Mouse (Mus musculus): Measurements from ENCODE around the gene Gm45785. TPM values are rescaled to one million over a fixed set of nuclear protein-coding genes. Genes with fewer than 3 reads are reported as not detected.
A peak's percentile ranks its signal among the peaks of the same experiment; 100 is the strongest.

Gm45785 gene
- polyA plus RNA-seq, 1 experiment from 2014 or later, result not detected

- H3K27ac ChIP-seq (ENCODE audit: low read depth, low read length), result no peak overlapping the region
- H3K9ac ChIP-seq (ENCODE audit: low read length), result no peak overlapping the region
- WGBS, result 45% methylated on average over 8 of the region's 8 CpGs
- H3K4me3 ChIP-seq (ENCODE audit: low read depth, low read length), result no peak overlapping the region
- H3K27me3 ChIP-seq (ENCODE audit: control insufficient read depth, insufficient read depth, low read length), result no peaks in the 10 kb centered on the region
- no peaks in the 10 kb centered on the region for H3K36me3 ChIP-seq (ENCODE audit: control insufficient read depth, insufficient read depth, low read length)
- H3K4me2 ChIP-seq (ENCODE audit: low read depth, low read length, severe bottlenecking), result no peak overlapping the region
- ATAC-seq (replicated peaks; ENCODE audit: low FRiP score), result no peak
- no peaks in the 10 kb centered on the region for H3K9me3 ChIP-seq (ENCODE audit: control insufficient read depth, low read length)
- DNase-seq (ENCODE audit: low spot score), result no peak
- H3K4me1 ChIP-seq (replicated peaks; ENCODE audit: control insufficient read depth, insufficient read depth, low read length), result no peaks in the 10 kb centered on the region
These were observed 27.8 kb downstream of the Gm45785 start for GRCm38 (mm10) chr7:140828171-140828881.

GRCm38 (mm10) chr7:140822731-140823130 lies 33.4 kb downstream of the Gm45785 start:
- no peak for ATAC-seq (replicated peaks; ENCODE audit: low FRiP score)
- Histone ChIP-seq H3K4me3 (ENCODE audit: low read depth, low read length) (no peak overlapping the region), H3K9ac (ENCODE audit: low read length) (no peak overlapping the region), H3K36me3 (ENCODE audit: control insufficient read depth, insufficient read depth, low read length) (no peaks in the 10 kb centered on the region), H3K4me1 (replicated peaks; ENCODE audit: control insufficient read depth, insufficient read depth, low read length) (peaks cover 3% of the 10 kb centered on the region; the same call in 1 of the 2 replicates), H3K27ac (ENCODE audit: low read depth, low read length) (no peak overlapping the region), H3K27me3 (ENCODE audit: control insufficient read depth, insufficient read depth, low read length) (no peaks in the 10 kb centered on the region), H3K4me2 (ENCODE audit: low read depth, low read length, severe bottlenecking) (no peak overlapping the region), H3K9me3 (ENCODE audit: control insufficient read depth, low read length) (no peaks in the 10 kb centered on the region)
- 89% methylated on average over 4 of the region's 4 CpGs for WGBS
- no peak for DNase-seq (ENCODE audit: low spot score)

- no peaks in the 10 kb centered on the region for H3K27me3 ChIP-seq (ENCODE audit: control insufficient read depth, insufficient read depth, low read length)
- WGBS, result 1% methylated on average over 21 of the region's 21 CpGs
- DNase-seq (ENCODE audit: low spot score) (peak; percentile 81), ATAC-seq (replicated peaks; ENCODE audit: low FRiP score) (peak; percentile 88)
- no peak within 1 kb of the TSS for H3K27ac ChIP-seq (ENCODE audit: low read depth, low read length)
- no peaks in the 10 kb centered on the region for H3K9me3 ChIP-seq (ENCODE audit: control insufficient read depth, low read length)
- no peaks in the 10 kb centered on the region for H3K36me3 ChIP-seq (ENCODE audit: control insufficient read depth, insufficient read depth, low read length)
- H3K4me2 ChIP-seq (ENCODE audit: low read depth, low read length, severe bottlenecking), result peak within 1 kb of the TSS; percentile 71
- H3K9ac ChIP-seq (ENCODE audit: low read length), result peak within 1 kb of the TSS; percentile 64
- H3K4me3 ChIP-seq (ENCODE audit: low read depth, low read length), result peak within 1 kb of the TSS; percentile 52
- H3K4me1 ChIP-seq (replicated peaks; ENCODE audit: control insufficient read depth, insufficient read depth, low read length), result peaks cover 3% of the 10 kb centered on the region; the same call in 1 of the 2 replicates
These were observed 34.3 kb downstream of the Gm45785 start, which contains the start of gene Zfp941 for GRCm38 (mm10) chr7:140821653-140822329. Gene Zfp941 (minus strand): TSS chr7:140822178.

GRCm38 (mm10) chr7:140821305-140821652 lies 34.9 kb downstream of the Gm45785 start:
- DNase-seq (ENCODE audit: low spot score), result no peak
- Histone ChIP-seq H3K27ac (ENCODE audit: low read depth, low read length) (no peak overlapping the region), H3K4me2 (ENCODE audit: low read depth, low read length, severe bottlenecking) (peak overlapping the region; percentile 71)

GRCm38 (mm10) chr7:140820173-140820572 lies 36.0 kb downstream of the Gm45785 start:
- Histone ChIP-seq H3K4me3 (ENCODE audit: low read depth, low read length) (no peak overlapping the region), H3K4me2 (ENCODE audit: low read depth, low read length, severe bottlenecking) (no peak overlapping the region), H3K4me1 (replicated peaks; ENCODE audit: control insufficient read depth, insufficient read depth, low read length) (peaks cover 3% of the 10 kb centered on the region; the same call in 1 of the 2 replicates), H3K9ac (ENCODE audit: low read length) (no peak overlapping the region), H3K36me3 (ENCODE audit: control insufficient read depth, insufficient read depth, low read length) (no peaks in the 10 kb centered on the region), H3K27ac (ENCODE audit: low read depth, low read length) (no peak overlapping the region), H3K9me3 (ENCODE audit: control insufficient read depth, low read length) (no peaks in the 10 kb centered on the region), H3K27me3 (ENCODE audit: control insufficient read depth, insufficient read depth, low read length) (no peaks in the 10 kb centered on the region)
- 87% methylated on average over 4 of the region's 4 CpGs for WGBS
- no peak for DNase-seq (ENCODE audit: low spot score)
- no peak for ATAC-seq (replicated peaks; ENCODE audit: low FRiP score)

More at GRCm38 (mm10) chr7:140821305-140821652, 34.9 kb downstream of the Gm45785 start:
- Histone ChIP-seq H3K4me3 (ENCODE audit: low read depth, low read length) (peak overlapping the region; percentile 52), H3K4me1 (replicated peaks; ENCODE audit: control insufficient read depth, insufficient read depth, low read length) (peaks cover 3% of the 10 kb centered on the region; the same call in 1 of the 2 replicates), H3K36me3 (ENCODE audit: control insufficient read depth, insufficient read depth, low read length) (no peaks in the 10 kb centered on the region), H3K27me3 (ENCODE audit: control insufficient read depth, insufficient read depth, low read length) (no peaks in the 10 kb centered on the region), H3K9me3 (ENCODE audit: control insufficient read depth, low read length) (no peaks in the 10 kb centered on the region), H3K9ac (ENCODE audit: low read length) (peak overlapping the region; percentile 64; the same call in 1 of the 2 replicates)
- ATAC-seq (replicated peaks; ENCODE audit: low FRiP score), result peak; percentile 38; the same call in 1 of the 2 replicates
- 45% methylated on average over 5 of the region's 5 CpGs for WGBS

- Histone ChIP-seq H3K27ac (ENCODE audit: low read depth, low read length) (no peak overlapping the region), H3K9me3 (ENCODE audit: control insufficient read depth, low read length) (no peaks in the 10 kb centered on the region), H3K4me1 (replicated peaks; ENCODE audit: control insufficient read depth, insufficient read depth, low read length) (no peaks in the 10 kb centered on the region), H3K27me3 (ENCODE audit: control insufficient read depth, insufficient read depth, low read length) (no peaks in the 10 kb centered on the region), H3K4me3 (ENCODE audit: low read depth, low read length) (no peak overlapping the region), H3K36me3 (ENCODE audit: control insufficient read depth, insufficient read depth, low read length) (no peaks in the 10 kb centered on the region), H3K9ac (ENCODE audit: low read length) (no peak overlapping the region), H3K4me2 (ENCODE audit: low read depth, low read length, severe bottlenecking) (no peak overlapping the region)
- DNase-seq (ENCODE audit: low spot score) (no peak), ATAC-seq (replicated peaks; ENCODE audit: low FRiP score) (no peak)
- WGBS, result 92% methylated on average over 12 of the region's 12 CpGs
These were observed 43.3 kb downstream of the Gm45785 start for GRCm38 (mm10) chr7:140812850-140813249.

- H3K36me3 ChIP-seq (ENCODE audit: control insufficient read depth, insufficient read depth, low read length), result no peaks in the 10 kb centered on the region
- no peak overlapping the region for H3K27ac ChIP-seq (ENCODE audit: low read depth, low read length)
- WGBS, result 88% methylated on average over 13 of the region's 13 CpGs
- H3K4me3 ChIP-seq (ENCODE audit: low read depth, low read length), result no peak overlapping the region
- no peaks in the 10 kb centered on the region for H3K4me1 ChIP-seq (replicated peaks; ENCODE audit: control insufficient read depth, insufficient read depth, low read length)
- ATAC-seq (replicated peaks; ENCODE audit: low FRiP score) (no peak), DNase-seq (ENCODE audit: low spot score) (no peak)
- no peaks in the 10 kb centered on the region for H3K27me3 ChIP-seq (ENCODE audit: control insufficient read depth, insufficient read depth, low read length)
- H3K9ac ChIP-seq (ENCODE audit: low read length), result no peak overlapping the region
- H3K4me2 ChIP-seq (ENCODE audit: low read depth, low read length, severe bottlenecking), result no peak overlapping the region
- no peaks in the 10 kb centered on the region for H3K9me3 ChIP-seq (ENCODE audit: control insufficient read depth, low read length)
These were observed 44.4 kb downstream of the Gm45785 start for GRCm38 (mm10) chr7:140811714-140812113.

- WGBS, result 92% methylated on average over 6 of the region's 6 CpGs
- no peak overlapping the region for H3K4me3 ChIP-seq (ENCODE audit: low read depth, low read length)
- H3K9me3 ChIP-seq (ENCODE audit: control insufficient read depth, low read length), result no peaks in the 10 kb centered on the region
- no peaks in the 10 kb centered on the region for H3K4me1 ChIP-seq (replicated peaks; ENCODE audit: control insufficient read depth, insufficient read depth, low read length)
- H3K27me3 ChIP-seq (ENCODE audit: control insufficient read depth, insufficient read depth, low read length), result no peaks in the 10 kb centered on the region
- ATAC-seq (replicated peaks; ENCODE audit: low FRiP score) (no peak), DNase-seq (ENCODE audit: low spot score) (no peak)
- H3K27ac ChIP-seq (ENCODE audit: low read depth, low read length), result no peak overlapping the region
- no peak overlapping the region for H3K9ac ChIP-seq (ENCODE audit: low read length)
- no peaks in the 10 kb centered on the region for H3K36me3 ChIP-seq (ENCODE audit: control insufficient read depth, insufficient read depth, low read length)
- H3K4me2 ChIP-seq (ENCODE audit: low read depth, low read length, severe bottlenecking), result no peak overlapping the region
These were observed 45.6 kb downstream of the Gm45785 start for GRCm38 (mm10) chr7:140810496-140810895.
